Mouse (Mus musculus): Measurements from ENCODE around the gene Hdac9. TPM values are rescaled to one million over a fixed set of nuclear protein-coding genes. Genes with fewer than 3 reads are reported as not detected.

Gene Hdac9
- total and polyA plus RNA-seq, 2 experiments from 2014 or later = 15.6 to 15.7 TPM

DNA sequence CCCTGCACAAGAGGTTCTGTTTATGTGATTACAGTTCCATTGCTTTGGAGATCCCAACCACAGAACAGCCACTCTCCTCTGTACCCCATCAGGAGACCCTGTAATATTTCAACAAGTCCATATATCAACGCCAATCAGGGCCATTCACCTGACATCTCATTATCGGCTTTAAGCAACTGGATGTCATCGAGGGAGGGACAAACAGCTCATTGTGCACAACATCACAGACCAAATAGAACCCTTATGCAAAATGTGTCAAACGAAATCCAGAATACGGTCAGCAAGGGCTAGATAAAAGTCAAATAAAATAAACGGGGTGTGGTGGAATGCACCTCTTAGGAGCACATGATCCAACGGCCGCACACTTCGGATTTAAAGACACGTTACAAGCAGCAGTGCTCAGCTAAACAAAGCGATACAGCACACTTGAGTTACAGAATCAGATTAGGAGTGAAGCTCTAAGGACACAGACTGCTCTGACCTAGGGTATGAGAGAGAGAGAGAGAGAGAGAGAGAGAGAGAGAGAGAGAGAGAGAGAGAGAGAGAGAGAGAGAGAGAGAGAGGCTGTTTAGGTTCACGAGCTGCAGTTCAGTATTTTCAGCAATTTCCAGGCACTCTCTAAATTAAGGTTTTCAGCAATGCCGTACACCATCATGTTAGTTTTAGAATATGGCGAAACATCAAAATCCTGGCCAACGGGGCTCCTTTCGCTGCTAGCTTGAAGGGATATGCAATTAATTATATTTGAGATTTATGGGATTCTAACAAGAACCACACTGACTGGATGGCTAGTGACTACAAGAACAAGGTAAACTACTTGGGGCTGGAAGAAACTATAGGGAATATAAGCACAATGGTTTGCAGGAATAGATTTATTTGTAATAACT is 279.4 kb downstream of the Hdac9 start:
- H3K4me1 ChIP-seq (ENCODE audit: control insufficient read depth, insufficient read depth) = no peaks in the 10 kb centered on the region
- TF ChIP-seq CTCF (IDR thresholded peaks at IDR 0.05; ENCODE audit: low read depth) (no peak), EP300 (IDR thresholded peaks at IDR 0.05; ENCODE audit: low read depth) (no peak)
- H3K9me3 ChIP-seq (replicated peaks; ENCODE audit: control insufficient read depth, low read length) = no peaks in the 10 kb centered on the region
- DNase-seq (ENCODE audit: low spot score) (no peak), ATAC-seq (ENCODE audit: insufficient read depth, low read depth) (no peak)
- H3K36me3 ChIP-seq (replicated peaks; ENCODE audit: control insufficient read depth, insufficient read depth, low read length) = no peaks in the 10 kb centered on the region
- peak overlapping the region; percentile 36; the same call in 1 of the 2 replicates for H3K4me2 ChIP-seq (ENCODE audit: low read depth, low read length)
- H3K4me3 ChIP-seq (ENCODE audit: low read depth, low read length) = no peak overlapping the region
- H3K27ac ChIP-seq (ENCODE audit: low read depth) = no peak overlapping the region
- H3K9ac ChIP-seq (replicated peaks; ENCODE audit: low read depth, low read length) = no peak overlapping the region
- no peaks in the 10 kb centered on the region for H3K27me3 ChIP-seq (ENCODE audit: control insufficient read depth, insufficient read depth, low read length)
- WGBS = 58% methylated on average over 16 of the region's 16 CpGs

- H3K4me2 ChIP-seq (ENCODE audit: low read depth, low read length) = no peak overlapping the region
- H3K4me1 ChIP-seq (ENCODE audit: control insufficient read depth, insufficient read depth) = 0 out of 2 replicates have a peak, but pooled peaks cover 4% of the 10 kb centered on the region
- no peaks in the 10 kb centered on the region for H3K27me3 ChIP-seq (ENCODE audit: control insufficient read depth, insufficient read depth, low read length)
- H3K9ac ChIP-seq (replicated peaks; ENCODE audit: low read depth, low read length) = no peak overlapping the region
- WGBS = 63% methylated on average over 5 of the region's 5 CpGs
- TF ChIP-seq EP300 (IDR thresholded peaks at IDR 0.05; ENCODE audit: low read depth) (no peak), CTCF (IDR thresholded peaks at IDR 0.05; ENCODE audit: low read depth) (no peak)
- H3K9me3 ChIP-seq (replicated peaks; ENCODE audit: control insufficient read depth, low read length) = no peaks in the 10 kb centered on the region
- H3K36me3 ChIP-seq (replicated peaks; ENCODE audit: control insufficient read depth, insufficient read depth, low read length) = no peaks in the 10 kb centered on the region
- ATAC-seq (ENCODE audit: insufficient read depth, low read depth) = no peak
- H3K27ac ChIP-seq (ENCODE audit: low read depth) = no peak overlapping the region
- DNase-seq (ENCODE audit: low spot score) = no peak
- H3K4me3 ChIP-seq (ENCODE audit: low read depth, low read length) = no peak overlapping the region
Measured at GRCm38 (mm10) chr12:34619101-34619500, 297.8 kb downstream of the Hdac9 start.

- ATAC-seq (ENCODE audit: insufficient read depth, low read depth) (no peak), DNase-seq (ENCODE audit: low spot score) (no peak)
- H3K27me3 ChIP-seq (ENCODE audit: control insufficient read depth, insufficient read depth, low read length) = no peaks in the 10 kb centered on the region
- H3K9ac ChIP-seq (replicated peaks; ENCODE audit: low read depth, low read length) = no peak overlapping the region
- H3K27ac ChIP-seq (ENCODE audit: low read depth) = no peak overlapping the region
- no peaks in the 10 kb centered on the region for H3K36me3 ChIP-seq (replicated peaks; ENCODE audit: control insufficient read depth, insufficient read depth, low read length)
- whole genome bisulfite sequencing = 46% methylated on average over 3 of the region's 3 CpGs
- no peaks in the 10 kb centered on the region for H3K9me3 ChIP-seq (replicated peaks; ENCODE audit: control insufficient read depth, low read length)
- TF ChIP-seq CTCF (IDR thresholded peaks at IDR 0.05; ENCODE audit: low read depth) (no peak), EP300 (IDR thresholded peaks at IDR 0.05; ENCODE audit: low read depth) (no peak)
- no peak overlapping the region for H3K4me3 ChIP-seq (ENCODE audit: low read depth, low read length)
- no peak overlapping the region for H3K4me2 ChIP-seq (ENCODE audit: low read depth, low read length)
- H3K4me1 ChIP-seq (ENCODE audit: control insufficient read depth, insufficient read depth) = 0 out of 2 replicates have a peak, but pooled peaks cover 4% of the 10 kb centered on the region
Measured at GRCm38 (mm10) chr12:34618321-34618720, 298.6 kb downstream of the Hdac9 start.

DNA sequence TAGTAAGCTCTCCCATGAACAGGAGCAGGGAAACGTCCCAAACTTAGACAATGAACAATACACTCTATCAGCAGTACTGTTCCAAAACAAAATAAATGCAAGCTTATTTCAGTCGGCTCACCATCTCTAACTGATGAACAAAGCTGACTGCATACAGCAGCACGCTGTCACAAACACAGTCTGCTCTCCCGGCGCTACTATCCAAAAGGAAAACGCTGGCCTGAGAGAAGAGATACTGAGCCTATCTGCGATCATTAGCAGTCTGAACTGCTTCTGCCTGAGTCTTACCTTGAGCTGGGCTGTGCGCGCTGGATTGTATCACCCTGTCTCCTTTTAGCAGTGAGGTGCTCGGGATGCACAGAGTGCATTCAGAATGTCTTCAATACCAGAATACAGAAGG is 299.1 kb downstream of the Hdac9 start:
- Histone ChIP-seq H3K4me1 (ENCODE audit: control insufficient read depth, insufficient read depth) (peaks cover 6% of the 10 kb centered on the region; the same call in 1 of the 2 replicates), H3K27ac (ENCODE audit: low read depth) (no peak overlapping the region), H3K9me3 (replicated peaks; ENCODE audit: control insufficient read depth, low read length) (no peaks in the 10 kb centered on the region), H3K36me3 (replicated peaks; ENCODE audit: control insufficient read depth, insufficient read depth, low read length) (no peaks in the 10 kb centered on the region), H3K9ac (replicated peaks; ENCODE audit: low read depth, low read length) (no peak overlapping the region), H3K4me2 (ENCODE audit: low read depth, low read length) (no peak overlapping the region), H3K27me3 (ENCODE audit: control insufficient read depth, insufficient read depth, low read length) (no peaks in the 10 kb centered on the region), H3K4me3 (ENCODE audit: low read depth, low read length) (no peak overlapping the region)
- DNase-seq (ENCODE audit: low spot score) = no peak
- no peak for ATAC-seq (ENCODE audit: insufficient read depth, low read depth)
- TF ChIP-seq EP300 (IDR thresholded peaks at IDR 0.05; ENCODE audit: low read depth) (no peak), CTCF (IDR thresholded peaks at IDR 0.05; ENCODE audit: low read depth) (no peak)
- 43% methylated on average over 10 of the region's 10 CpGs for WGBS

- Histone ChIP-seq H3K4me2 (ENCODE audit: low read depth, low read length) (no peak overlapping the region), H3K9me3 (replicated peaks; ENCODE audit: control insufficient read depth, low read length) (no peaks in the 10 kb centered on the region), H3K36me3 (replicated peaks; ENCODE audit: control insufficient read depth, insufficient read depth, low read length) (no peaks in the 10 kb centered on the region), H3K27me3 (ENCODE audit: control insufficient read depth, insufficient read depth, low read length) (no peaks in the 10 kb centered on the region), H3K9ac (replicated peaks; ENCODE audit: low read depth, low read length) (no peak overlapping the region), H3K4me3 (ENCODE audit: low read depth, low read length) (no peak overlapping the region), H3K27ac (ENCODE audit: low read depth) (no peak overlapping the region), H3K4me1 (ENCODE audit: control insufficient read depth, insufficient read depth) (peaks cover 6% of the 10 kb centered on the region; the same call in 1 of the 2 replicates)
- no peak for TF ChIP-seq CTCF (IDR thresholded peaks at IDR 0.05; ENCODE audit: low read depth)
- TF ChIP-seq EP300 (IDR thresholded peaks at IDR 0.05; ENCODE audit: low read depth) = no peak
- ATAC-seq (ENCODE audit: insufficient read depth, low read depth) (no peak), DNase-seq (ENCODE audit: low spot score) (no peak)
- 39% methylated on average over 5 of the region's 5 CpGs for WGBS
Measured at GRCm38 (mm10) chr12:34614796-34615195, 302.1 kb downstream of the Hdac9 start.
